Mouse (Mus musculus) forebrain, embryonic 15.5 days (tissue): ENCODE data around the gene Itch. TPM values are rescaled to one million over a fixed set of nuclear protein-coding genes. Genes with fewer than 3 reads are reported as not detected.

Experiments
- ATAC-seq: fragments of 200-750 bp; cut with Nextera tagmentation; replicated peaks from 2 replicates; pipeline ENCODE4 v1.8.0; 2017; ENCODE audit warnings: mild to moderate bottlenecking, moderate TSS enrichment, moderate library complexity
- H3K27ac ChIP-seq: fragments of 300-500 bp; sonication (generic); replicated peaks from 2 replicates; pipeline ENCODE4 v1.5.1; 2015; ENCODE audit warnings: mild to moderate bottlenecking, inconsistent platforms
- H3K27me3 ChIP-seq: fragments of 300-500 bp; sonication (generic); 2 replicates; pipeline ENCODE4 v1.6.1; 2015; ENCODE audit warnings: inconsistent platforms
- H3K36me3 ChIP-seq: fragments of 300-500 bp; sonication (generic); 2 replicates; pipeline ENCODE4 v1.6.1; 2015; ENCODE audit warnings: mild to moderate bottlenecking, inconsistent platforms
- H3K4me1 ChIP-seq: fragments of 300-500 bp; sonication (generic); 2 replicates; pipeline ENCODE4 v1.6.1; 2015; ENCODE audit warnings: inconsistent platforms
- H3K4me2 ChIP-seq: fragments of 300-500 bp; sonication (generic); replicated peaks from 2 replicates; pipeline ENCODE4 v1.6.1; 2015; ENCODE audit warnings: mild to moderate bottlenecking, inconsistent platforms
- H3K4me3 ChIP-seq: fragments of 300-500 bp; sonication (generic); 2 replicates; pipeline ENCODE4 v1.5.1; 2015; ENCODE audit warnings: mild to moderate bottlenecking, inconsistent platforms
- H3K9ac ChIP-seq: fragments of 300-500 bp; sonication (generic); replicated peaks from 2 replicates; pipeline ENCODE4 v1.6.1; 2015; ENCODE audit warnings: mild to moderate bottlenecking, inconsistent platforms
- H3K9me3 ChIP-seq: fragments of 300-500 bp; sonication (generic); 2 replicates; pipeline ENCODE4 v1.6.1; 2016; ENCODE audit warnings: inconsistent platforms
- WGBS: fragments of 180-500 bp; shearing (Covaris S2); methylation state at CpG from one replicate; pipeline ENCODE4 v1.1.7; 2015; ENCODE audit warnings: mixed read lengths; 5-methylcytosine and 5-hydroxymethylcytosine counted together
- polyA plus RNA-seq: library from polyadenylated mRNA; unstranded; fragments of >200 nt; fragmentation: Nextera tagmentation; extraction: Ambion mirVana; gene quantifications from 2 replicates; pipeline ENCODE4 v1.2.1, GENCODE M21; 2015

Itch gene
- 48.8 and 49.8 TPM in 2 replicates for polyA plus RNA-seq

DNA sequence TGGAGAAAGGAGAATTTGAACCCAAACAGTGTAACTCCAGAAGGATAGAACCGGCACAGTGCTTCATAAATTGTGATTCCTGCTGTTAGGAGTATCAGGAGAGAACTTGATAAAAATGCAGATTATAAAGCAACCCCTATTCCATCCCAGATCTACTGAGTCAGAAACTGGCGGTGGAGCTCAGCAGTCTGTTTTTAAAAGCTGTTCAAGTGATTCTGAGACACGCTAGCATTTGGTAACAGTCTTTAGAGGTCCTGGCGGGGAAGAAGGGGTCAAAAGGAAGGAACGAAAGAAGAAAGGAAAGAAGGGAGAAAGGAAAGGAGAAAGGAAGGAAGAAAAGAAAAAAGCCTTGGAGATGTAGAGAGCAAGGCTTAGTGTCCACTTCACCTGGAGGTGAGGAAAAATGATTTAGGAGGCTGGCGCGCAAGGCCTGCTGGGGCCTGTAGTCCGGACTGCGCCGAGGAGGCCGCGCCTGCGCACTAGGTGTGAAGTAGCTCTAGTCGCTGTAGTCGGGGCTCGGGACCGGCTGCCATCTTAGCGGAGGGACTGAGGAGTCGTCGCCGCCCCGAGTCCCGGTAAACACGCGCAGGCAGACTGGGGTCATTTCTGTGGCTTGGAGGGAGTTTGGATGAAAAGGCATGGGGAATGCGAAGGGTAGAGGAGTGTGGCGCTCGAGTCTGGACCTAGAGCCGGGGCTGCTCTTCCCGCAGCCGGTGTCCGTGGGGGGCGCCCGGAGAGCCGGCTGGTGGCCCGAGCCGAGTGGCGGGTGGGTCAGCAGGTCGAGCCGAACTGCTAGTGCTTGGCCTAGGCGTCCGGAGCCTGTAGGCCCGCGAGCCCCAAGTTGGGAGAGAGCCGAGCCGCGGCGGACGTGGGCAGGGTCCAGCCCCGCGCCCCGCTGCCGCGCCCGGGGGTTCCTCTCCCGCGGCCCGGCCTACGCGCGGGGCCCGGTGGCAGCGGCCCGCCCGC is at the start of gene Itch:
Gene Itch, plus strand, starts transcription at position 499 of the 966 bp plus-strand sequence.
- Histone ChIP-seq H3K4me2 (peak within 1 kb of the TSS; percentile 67), H3K36me3 (peaks cover 5% of the 10 kb centered on the region), H3K27ac (peak within 1 kb of the TSS; percentile 90), H3K4me1 (peaks cover 25% of the 10 kb centered on the region), H3K27me3 (no peaks in the 10 kb centered on the region), H3K9me3 (no peaks in the 10 kb centered on the region), H3K4me3 (peak within 1 kb of the TSS; percentile 94), H3K9ac (peak within 1 kb of the TSS; percentile 97)
- 3% methylated on average over 41 of the region's 65 CpGs for WGBS
- peak; percentile 99 for ATAC-seq

GRCm38 (mm10) chr2:155084546-155084945 is 48.8 kb upstream of the Itch start:
- Histone ChIP-seq H3K4me1 (no peaks in the 10 kb centered on the region), H3K27ac (no peak overlapping the region), H3K9ac (no peak overlapping the region), H3K27me3 (no peaks in the 10 kb centered on the region), H3K9me3 (no peaks in the 10 kb centered on the region), H3K36me3 (no peaks in the 10 kb centered on the region), H3K4me3 (no peak overlapping the region), H3K4me2 (no peak overlapping the region)
- WGBS = 90% methylated on average over 5 of the region's 5 CpGs
- ATAC-seq = no peak

DNA sequence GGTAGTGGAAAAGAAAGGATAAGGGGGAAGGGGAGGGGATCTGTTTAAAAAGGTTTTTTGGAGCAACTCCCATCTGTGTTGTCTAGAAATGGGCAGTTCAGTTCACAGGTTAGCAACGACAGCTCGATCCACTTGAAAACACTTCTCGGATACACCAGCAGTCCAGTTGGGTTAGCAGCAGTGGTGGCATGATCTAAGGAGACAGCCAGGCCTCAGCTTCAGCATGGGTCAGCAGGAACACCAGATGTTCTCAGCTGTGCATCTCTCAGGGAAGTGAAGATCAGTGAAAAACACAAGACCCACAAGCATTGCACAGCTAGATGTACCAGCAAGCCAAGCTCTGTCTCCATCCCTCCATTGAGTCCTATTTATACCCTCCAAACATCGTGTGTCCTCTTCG is 47.0 kb upstream of the Itch start:
- Histone ChIP-seq H3K4me3 (no peak overlapping the region), H3K4me1 (no peaks in the 10 kb centered on the region), H3K9me3 (no peaks in the 10 kb centered on the region), H3K9ac (no peak overlapping the region), H3K36me3 (no peaks in the 10 kb centered on the region), H3K27ac (no peak overlapping the region), H3K27me3 (no peaks in the 10 kb centered on the region), H3K4me2 (no peak overlapping the region)
- 88% methylated on average over 5 of the region's 5 CpGs for WGBS
- ATAC-seq = no peak

DNA sequence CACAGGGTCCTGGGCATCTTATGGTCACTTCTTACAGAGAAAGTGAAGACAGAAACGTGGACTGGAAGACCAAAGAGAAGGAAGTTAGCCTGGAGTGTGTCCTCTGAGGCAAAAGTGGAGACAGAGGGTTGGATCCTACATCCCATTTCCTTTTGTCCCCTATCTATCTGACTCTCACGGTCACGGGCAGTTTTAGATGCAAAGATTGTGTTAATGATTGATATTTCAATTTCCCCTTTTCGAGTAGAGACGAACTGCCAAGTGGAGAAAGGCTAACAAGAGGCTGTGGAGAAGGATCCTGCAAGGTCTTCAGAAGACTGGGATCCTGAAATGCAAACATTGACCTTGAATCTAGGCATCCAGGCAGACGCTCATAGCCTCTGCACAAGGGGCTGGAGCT is 45.0 kb upstream of the Itch start:
- 86% methylated on average over 6 of the region's 6 CpGs for WGBS
- no peak for ATAC-seq

DNA sequence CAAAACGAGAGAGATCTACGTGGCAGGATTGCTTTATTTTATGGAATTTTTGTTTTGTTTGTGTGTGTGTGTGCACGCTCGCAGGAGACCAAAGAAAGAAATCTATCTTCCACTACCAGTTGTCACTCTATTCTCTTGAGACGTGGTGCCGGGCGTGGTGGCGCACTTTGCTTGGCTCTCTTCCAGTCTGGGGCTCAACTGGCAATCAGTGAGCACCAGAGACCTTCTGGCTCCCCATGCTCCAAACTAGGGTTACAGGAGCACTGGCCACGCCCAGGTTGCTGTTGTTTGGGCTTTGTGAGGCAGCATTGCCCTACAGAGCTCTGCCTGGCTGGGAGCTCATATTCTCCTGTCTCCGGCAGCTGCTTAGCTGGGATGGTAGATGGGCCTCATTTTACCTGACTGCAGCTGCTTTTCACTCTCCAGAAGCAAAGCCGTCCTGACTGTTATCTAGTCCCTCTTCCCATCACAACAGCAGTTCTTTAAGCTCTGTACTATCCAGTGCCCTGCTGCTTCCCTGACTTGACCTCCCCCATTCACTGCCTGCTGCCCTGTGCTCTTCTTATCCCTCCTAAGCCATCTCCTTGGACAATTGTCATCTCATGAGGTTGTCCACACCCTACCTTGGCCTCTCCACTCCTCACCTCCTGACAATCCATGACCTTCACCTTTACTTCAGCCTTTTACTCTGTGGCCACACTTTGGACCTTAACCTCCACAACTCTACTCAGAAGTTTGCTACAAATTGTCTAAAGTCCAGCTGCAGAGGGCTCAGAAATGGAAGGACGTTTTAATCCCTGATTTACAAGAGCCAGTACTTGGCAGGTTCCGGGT is 42.2 kb upstream of the Itch start:
- Histone ChIP-seq H3K4me3 (no peak overlapping the region), H3K27ac (no peak overlapping the region), H3K9ac (no peak overlapping the region), H3K4me2 (no peak overlapping the region), H3K36me3 (no peaks in the 10 kb centered on the region), H3K27me3 (no peaks in the 10 kb centered on the region), H3K4me1 (no peaks in the 10 kb centered on the region), H3K9me3 (no peaks in the 10 kb centered on the region)
- no peak for ATAC-seq
- 59% methylated on average over 13 of the region's 13 CpGs for WGBS

More for the DNA sequence above, 45.0 kb upstream of the Itch start:
- no peaks in the 10 kb centered on the region for H3K9me3 ChIP-seq
- no peaks in the 10 kb centered on the region for H3K4me1 ChIP-seq
- no peak overlapping the region for H3K4me2 ChIP-seq
- no peak overlapping the region for H3K27ac ChIP-seq
- H3K4me3 ChIP-seq = no peak overlapping the region
- no peak overlapping the region for H3K9ac ChIP-seq
- no peaks in the 10 kb centered on the region for H3K27me3 ChIP-seq
- H3K36me3 ChIP-seq = no peaks in the 10 kb centered on the region

DNA sequence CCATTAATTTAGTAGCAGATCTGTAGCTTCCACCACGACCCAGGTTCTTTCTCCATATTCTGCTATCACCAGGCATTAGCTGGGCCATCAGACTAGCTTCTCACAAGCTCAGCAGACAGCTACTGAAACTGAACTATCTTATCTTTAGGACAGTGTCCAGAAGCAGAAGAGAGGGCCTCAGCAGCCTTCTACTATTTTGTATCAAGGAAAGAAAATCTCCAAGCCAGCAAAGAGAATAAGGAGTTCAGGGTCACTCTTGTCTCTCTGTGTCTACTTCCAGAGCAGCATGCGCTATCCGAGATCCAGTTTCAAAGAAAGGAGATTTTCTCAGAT is 41.6 kb upstream of the Itch start:
- Histone ChIP-seq H3K27ac (no peak overlapping the region), H3K9ac (no peak overlapping the region), H3K36me3 (no peaks in the 10 kb centered on the region), H3K4me2 (no peak overlapping the region), H3K27me3 (no peaks in the 10 kb centered on the region), H3K4me1 (no peaks in the 10 kb centered on the region), H3K4me3 (no peak overlapping the region), H3K9me3 (no peaks in the 10 kb centered on the region)
- 84% methylated on average over 3 of the region's 3 CpGs for WGBS
- ATAC-seq = no peak

GRCm38 (mm10) chr2:155093418-155093817 is 39.9 kb upstream of the Itch start:
- H3K4me2 ChIP-seq = no peak overlapping the region
- WGBS = 75% methylated on average over 4 of the region's 4 CpGs
- no peaks in the 10 kb centered on the region for H3K36me3 ChIP-seq
- H3K9me3 ChIP-seq = no peaks in the 10 kb centered on the region
- H3K4me3 ChIP-seq = no peak overlapping the region
- ATAC-seq = no peak
- no peaks in the 10 kb centered on the region for H3K4me1 ChIP-seq
- H3K27ac ChIP-seq = no peak overlapping the region
- H3K9ac ChIP-seq = no peak overlapping the region
- no peaks in the 10 kb centered on the region for H3K27me3 ChIP-seq

GRCm38 (mm10) chr2:155098720-155099380 is 34.5 kb upstream of the Itch start:
- Histone ChIP-seq H3K9ac (no peak overlapping the region), H3K4me1 (no peaks in the 10 kb centered on the region), H3K27me3 (no peaks in the 10 kb centered on the region), H3K4me3 (no peak overlapping the region), H3K4me2 (no peak overlapping the region), H3K27ac (no peak overlapping the region), H3K9me3 (no peaks in the 10 kb centered on the region), H3K36me3 (no peaks in the 10 kb centered on the region)
- no peak for ATAC-seq
- 87% methylated on average over 9 of the region's 9 CpGs for WGBS

DNA sequence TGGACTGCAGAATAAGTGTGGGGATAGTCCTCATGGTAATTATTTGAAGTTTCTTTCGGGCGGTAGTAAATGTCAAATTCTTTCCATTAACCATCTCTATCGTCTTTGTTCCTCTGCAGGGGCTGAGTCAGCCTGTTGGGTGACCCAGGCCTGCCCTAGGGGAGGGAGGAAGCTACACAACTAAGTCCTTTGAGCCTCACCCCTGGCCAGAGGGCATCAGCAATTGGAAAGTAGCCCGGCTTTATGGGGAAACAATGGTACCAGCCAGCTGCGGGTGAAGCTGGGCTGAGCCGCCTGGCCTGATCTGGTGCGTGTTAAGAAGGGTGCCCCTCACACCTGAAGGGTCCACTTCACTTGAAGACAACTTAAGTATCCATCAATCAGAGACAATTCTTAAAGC is 33.9 kb upstream of the Itch start:
- H3K36me3 ChIP-seq = no peaks in the 10 kb centered on the region
- H3K4me2 ChIP-seq = no peak overlapping the region
- ATAC-seq = no peak
- no peaks in the 10 kb centered on the region for H3K27me3 ChIP-seq
- H3K9me3 ChIP-seq = no peaks in the 10 kb centered on the region
- no peaks in the 10 kb centered on the region for H3K4me1 ChIP-seq
- no peak overlapping the region for H3K27ac ChIP-seq
- 62% methylated on average over 7 of the region's 7 CpGs for WGBS
- H3K9ac ChIP-seq = no peak overlapping the region
- H3K4me3 ChIP-seq = no peak overlapping the region

GRCm38 (mm10) chr2:155099994-155100795 is 33.1 kb upstream of the Itch start:
- H3K36me3 ChIP-seq = no peaks in the 10 kb centered on the region
- H3K9ac ChIP-seq = no peak overlapping the region
- H3K27me3 ChIP-seq = no peaks in the 10 kb centered on the region
- no peak for ATAC-seq
- WGBS = 86% methylated on average over 14 of the region's 14 CpGs
- no peak overlapping the region for H3K27ac ChIP-seq
- no peak overlapping the region for H3K4me2 ChIP-seq
- H3K4me3 ChIP-seq = no peak overlapping the region
- H3K4me1 ChIP-seq = no peaks in the 10 kb centered on the region
- no peaks in the 10 kb centered on the region for H3K9me3 ChIP-seq

- H3K36me3 ChIP-seq = no peaks in the 10 kb centered on the region
- H3K9me3 ChIP-seq = no peaks in the 10 kb centered on the region
- ATAC-seq = no peak
- no peak overlapping the region for H3K27ac ChIP-seq
- H3K27me3 ChIP-seq = no peaks in the 10 kb centered on the region
- WGBS = 76% methylated on average over 3 of the region's 3 CpGs
- no peak overlapping the region for H3K4me2 ChIP-seq
- no peaks in the 10 kb centered on the region for H3K4me1 ChIP-seq
- H3K4me3 ChIP-seq = no peak overlapping the region
- H3K9ac ChIP-seq = no peak overlapping the region
Observed at GRCm38 (mm10) chr2:155100796-155101259, 32.5 kb upstream of the Itch start.
